Mouse (Mus musculus): ENCODE measurements around the gene Car2. TPM values are rescaled to one million over a fixed set of nuclear protein-coding genes. Genes with fewer than 3 reads are reported as not detected.

The Car2 gene
- polyA plus RNA-seq, 1 experiment, result 439 TPM

DNA sequence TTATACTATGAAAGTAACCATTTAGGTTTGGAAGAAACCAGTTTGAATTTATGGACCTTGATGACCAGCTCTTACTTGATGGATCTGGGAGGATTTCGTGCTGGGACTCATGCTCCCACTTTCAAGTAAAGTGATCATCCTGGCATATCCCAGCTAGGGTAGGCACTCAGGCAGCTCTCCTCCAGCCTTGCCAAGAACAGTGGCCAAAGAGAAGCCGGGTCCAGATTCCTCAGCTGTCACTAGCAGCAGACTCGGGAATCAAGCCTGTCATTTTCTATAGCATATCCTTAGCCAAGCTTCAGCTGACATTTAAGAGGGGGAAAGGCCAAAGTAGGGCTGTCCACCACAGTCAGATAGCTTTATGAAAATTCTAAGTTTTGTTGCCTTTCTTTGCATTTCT lies 25.8 kb upstream of the Car2 start:
- Histone ChIP-seq H3K36me3 (ENCODE audit: control insufficient read depth, insufficient read depth, low read length) (no peaks in the 10 kb centered on the region), H3K27me3 (ENCODE audit: control insufficient read depth, insufficient read depth, low read length) (no peaks in the 10 kb centered on the region), H3K27ac (ENCODE audit: control insufficient read depth, insufficient read depth, low read depth, low read length) (no peak overlapping the region), H3K4me3 (ENCODE audit: control insufficient read depth, low read depth, low read length) (no peak overlapping the region), H3K4me1 (ENCODE audit: control insufficient read depth, insufficient read depth, low read length) (no peaks in the 10 kb centered on the region; the same call in 1 of the 2 replicates)
- TF ChIP-seq CTCF (IDR thresholded peaks at IDR 0.05; ENCODE audit: control insufficient read depth, insufficient read depth, insufficient replicate concordance, low read depth, low read length) (no peak), POLR2A (IDR thresholded peaks at IDR 0.05; ENCODE audit: control insufficient read depth, low read depth, low read length) (no peak)

DNA sequence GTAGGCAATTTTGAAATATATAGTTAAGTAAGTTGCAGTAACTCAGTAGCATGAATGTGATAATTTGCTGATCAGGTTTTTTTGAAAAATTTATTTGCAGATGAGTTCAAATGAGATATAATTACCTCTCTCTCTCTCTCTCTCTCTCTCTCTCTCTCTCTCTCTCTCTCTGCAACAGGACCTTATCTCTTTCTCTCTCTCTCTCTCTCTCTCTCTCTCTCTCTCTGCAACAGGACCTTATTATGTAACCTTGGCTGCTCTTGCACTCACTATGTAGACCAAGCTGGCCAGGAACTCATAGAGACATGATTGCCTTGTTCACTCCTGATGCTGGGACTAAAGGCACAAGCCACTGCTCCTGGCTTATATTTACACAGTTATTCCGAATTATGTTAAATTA lies 24.9 kb upstream of the Car2 start:
- no peaks in the 10 kb centered on the region; the same call in 1 of the 2 replicates for H3K4me1 ChIP-seq (ENCODE audit: control insufficient read depth, insufficient read depth, low read length)

DNA sequence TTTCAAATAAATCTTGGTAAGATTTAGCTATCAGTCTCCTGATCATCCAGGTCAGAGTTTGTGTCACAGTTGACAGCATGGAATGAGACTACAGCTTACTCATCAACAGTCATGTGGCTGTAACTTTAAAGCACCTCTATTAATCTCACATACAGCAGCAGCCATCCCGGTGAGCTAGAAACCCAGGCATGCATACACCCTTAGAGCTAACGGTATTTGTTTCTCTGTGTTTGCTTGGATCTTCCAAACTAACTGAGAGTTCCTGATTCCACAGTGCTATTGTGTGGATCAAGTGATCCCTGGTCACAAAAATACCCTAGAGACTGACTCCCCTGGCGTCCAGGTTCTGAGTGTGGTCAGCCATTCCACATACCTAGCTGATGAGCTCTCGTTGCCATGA lies 24.3 kb upstream of the Car2 start:
- no peak overlapping the region for H3K4me3 ChIP-seq (ENCODE audit: control insufficient read depth, low read depth, low read length)
- TF ChIP-seq CTCF (IDR thresholded peaks at IDR 0.05; ENCODE audit: control insufficient read depth, insufficient read depth, insufficient replicate concordance, low read depth, low read length) (no peak), POLR2A (IDR thresholded peaks at IDR 0.05; ENCODE audit: control insufficient read depth, low read depth, low read length) (no peak)
- no peaks in the 10 kb centered on the region for H3K36me3 ChIP-seq (ENCODE audit: control insufficient read depth, insufficient read depth, low read length)
- no peaks in the 10 kb centered on the region; the same call in 1 of the 2 replicates for H3K4me1 ChIP-seq (ENCODE audit: control insufficient read depth, insufficient read depth, low read length)
- no peaks in the 10 kb centered on the region for H3K27me3 ChIP-seq (ENCODE audit: control insufficient read depth, insufficient read depth, low read length)
- H3K27ac ChIP-seq (ENCODE audit: control insufficient read depth, insufficient read depth, low read depth, low read length), result no peak overlapping the region

More for the DNA sequence above, 24.9 kb upstream of the Car2 start:
- no peak overlapping the region for H3K27ac ChIP-seq (ENCODE audit: control insufficient read depth, insufficient read depth, low read depth, low read length)
- no peaks in the 10 kb centered on the region for H3K27me3 ChIP-seq (ENCODE audit: control insufficient read depth, insufficient read depth, low read length)
- no peak for TF ChIP-seq CTCF (IDR thresholded peaks at IDR 0.05; ENCODE audit: control insufficient read depth, insufficient read depth, insufficient replicate concordance, low read depth, low read length)
- H3K4me3 ChIP-seq (ENCODE audit: control insufficient read depth, low read depth, low read length), result no peak overlapping the region
- H3K36me3 ChIP-seq (ENCODE audit: control insufficient read depth, insufficient read depth, low read length), result no peaks in the 10 kb centered on the region

GRCm38 (mm10) chr3:14862654-14863021 lies 23.4 kb upstream of the Car2 start:
- Histone ChIP-seq H3K36me3 (ENCODE audit: control insufficient read depth, insufficient read depth, low read length) (no peaks in the 10 kb centered on the region), H3K27ac (ENCODE audit: control insufficient read depth, insufficient read depth, low read depth, low read length) (no peak overlapping the region), H3K4me1 (ENCODE audit: control insufficient read depth, insufficient read depth, low read length) (no peaks in the 10 kb centered on the region; the same call in 1 of the 2 replicates), H3K4me3 (ENCODE audit: control insufficient read depth, low read depth, low read length) (no peak overlapping the region), H3K27me3 (ENCODE audit: control insufficient read depth, insufficient read depth, low read length) (no peaks in the 10 kb centered on the region)
- TF ChIP-seq POLR2A (IDR thresholded peaks at IDR 0.05; ENCODE audit: control insufficient read depth, low read depth, low read length) (no peak), CTCF (IDR thresholded peaks at IDR 0.05; ENCODE audit: control insufficient read depth, insufficient read depth, insufficient replicate concordance, low read depth, low read length) (no peak)

GRCm38 (mm10) chr3:14863022-14863711 lies 22.9 kb upstream of the Car2 start, which contains the start of gene Car3:
Car3 (plus strand) TSS chr3:14863512.
- Histone ChIP-seq H3K36me3 (ENCODE audit: control insufficient read depth, insufficient read depth, low read length) (no peaks in the 10 kb centered on the region), H3K4me3 (ENCODE audit: control insufficient read depth, low read depth, low read length) (no peak within 1 kb of the TSS), H3K27ac (ENCODE audit: control insufficient read depth, insufficient read depth, low read depth, low read length) (no peak within 1 kb of the TSS), H3K4me1 (ENCODE audit: control insufficient read depth, insufficient read depth, low read length) (no peaks in the 10 kb centered on the region; the same call in 1 of the 2 replicates), H3K27me3 (ENCODE audit: control insufficient read depth, insufficient read depth, low read length) (no peaks in the 10 kb centered on the region)
- TF ChIP-seq CTCF (IDR thresholded peaks at IDR 0.05; ENCODE audit: control insufficient read depth, insufficient read depth, insufficient replicate concordance, low read depth, low read length), result no peak
- no peak for TF ChIP-seq POLR2A (IDR thresholded peaks at IDR 0.05; ENCODE audit: control insufficient read depth, low read depth, low read length)

DNA sequence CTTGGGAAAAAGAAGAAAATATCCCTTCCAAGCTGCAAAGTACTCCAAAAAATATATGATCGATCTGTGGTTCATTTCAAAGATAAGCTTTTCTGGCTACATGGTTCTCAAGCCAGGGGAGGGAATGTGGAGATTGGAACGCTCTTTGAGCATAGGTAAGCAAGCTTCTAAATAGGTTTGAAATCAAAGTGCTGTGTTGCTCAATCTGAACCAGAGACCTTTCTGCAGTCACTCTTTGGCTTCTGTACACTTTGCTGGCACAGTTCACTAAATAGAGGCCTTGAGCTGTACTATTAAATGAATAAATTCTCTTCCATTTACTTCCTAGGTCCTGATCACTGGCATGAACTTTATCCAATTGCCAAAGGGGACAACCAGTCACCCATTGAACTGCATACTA lies 22.2 kb upstream of the Car2 start:
- no peak for TF ChIP-seq CTCF (IDR thresholded peaks at IDR 0.05; ENCODE audit: control insufficient read depth, insufficient read depth, insufficient replicate concordance, low read depth, low read length)
- no peak for TF ChIP-seq POLR2A (IDR thresholded peaks at IDR 0.05; ENCODE audit: control insufficient read depth, low read depth, low read length)
- no peak overlapping the region for H3K27ac ChIP-seq (ENCODE audit: control insufficient read depth, insufficient read depth, low read depth, low read length)
- H3K4me1 ChIP-seq (ENCODE audit: control insufficient read depth, insufficient read depth, low read length), result no peaks in the 10 kb centered on the region; the same call in 1 of the 2 replicates
- H3K27me3 ChIP-seq (ENCODE audit: control insufficient read depth, insufficient read depth, low read length), result no peaks in the 10 kb centered on the region
- H3K4me3 ChIP-seq (ENCODE audit: control insufficient read depth, low read depth, low read length), result no peak overlapping the region
- no peaks in the 10 kb centered on the region for H3K36me3 ChIP-seq (ENCODE audit: control insufficient read depth, insufficient read depth, low read length)

GRCm38 (mm10) chr3:14865941-14866340 lies 20.1 kb upstream of the Car2 start:
- Histone ChIP-seq H3K4me3 (ENCODE audit: control insufficient read depth, low read depth, low read length) (no peak overlapping the region), H3K27me3 (ENCODE audit: control insufficient read depth, insufficient read depth, low read length) (no peaks in the 10 kb centered on the region), H3K27ac (ENCODE audit: control insufficient read depth, insufficient read depth, low read depth, low read length) (no peak overlapping the region), H3K36me3 (ENCODE audit: control insufficient read depth, insufficient read depth, low read length) (no peaks in the 10 kb centered on the region), H3K4me1 (ENCODE audit: control insufficient read depth, insufficient read depth, low read length) (no peaks in the 10 kb centered on the region; the same call in 1 of the 2 replicates)
- no peak for TF ChIP-seq CTCF (IDR thresholded peaks at IDR 0.05; ENCODE audit: control insufficient read depth, insufficient read depth, insufficient replicate concordance, low read depth, low read length)
- no peak for TF ChIP-seq POLR2A (IDR thresholded peaks at IDR 0.05; ENCODE audit: control insufficient read depth, low read depth, low read length)
